Mouse (Mus musculus): ENCODE data around the gene Prdm16. TPM values are rescaled to one million over a fixed set of nuclear protein-coding genes. Genes with fewer than 3 reads are reported as not detected.

Prdm16 gene
- total RNA-seq, 2 experiments from 2014 or later, result 1.4 to 3.7 TPM

- ATAC-seq (replicated peaks; ENCODE audit: poor library complexity, severe bottlenecking), result no peak
Measured at GRCm38 (mm10) chr4:154607724-154608123, 28.9 kb downstream of the Prdm16 start.

GRCm38 (mm10) chr4:154604442-154604830 lies 32.2 kb downstream of the Prdm16 start:
- no peak for ATAC-seq (replicated peaks; ENCODE audit: poor library complexity, severe bottlenecking)

- no peak for ATAC-seq (replicated peaks; ENCODE audit: poor library complexity, severe bottlenecking)
Measured at GRCm38 (mm10) chr4:154603663-154604441, 32.8 kb downstream of the Prdm16 start.

GRCm38 (mm10) chr4:154602409-154602808 lies 34.3 kb downstream of the Prdm16 start:
- no peak for ATAC-seq (replicated peaks; ENCODE audit: poor library complexity, severe bottlenecking)

GRCm38 (mm10) chr4:154601006-154601405 lies 35.7 kb downstream of the Prdm16 start:
- ATAC-seq (replicated peaks; ENCODE audit: poor library complexity, severe bottlenecking), result no peak

GRCm38 (mm10) chr4:154599977-154600376 lies 36.7 kb downstream of the Prdm16 start:
- no peak for ATAC-seq (replicated peaks; ENCODE audit: poor library complexity, severe bottlenecking)

- ATAC-seq (replicated peaks; ENCODE audit: poor library complexity, severe bottlenecking), result no peak
Measured at GRCm38 (mm10) chr4:154598357-154598756, 38.3 kb downstream of the Prdm16 start.

- ATAC-seq (replicated peaks; ENCODE audit: poor library complexity, severe bottlenecking), result no peak
Measured at GRCm38 (mm10) chr4:154596805-154597204, 39.9 kb downstream of the Prdm16 start.

- no peak for ATAC-seq (replicated peaks; ENCODE audit: poor library complexity, severe bottlenecking)
Measured at GRCm38 (mm10) chr4:154594761-154595556, 41.7 kb downstream of the Prdm16 start.

GRCm38 (mm10) chr4:154594116-154594760 lies 42.4 kb downstream of the Prdm16 start:
- ATAC-seq (replicated peaks; ENCODE audit: poor library complexity, severe bottlenecking), result no peak

- no peak for ATAC-seq (replicated peaks; ENCODE audit: poor library complexity, severe bottlenecking)
Measured at GRCm38 (mm10) chr4:154592562-154592961, 44.1 kb downstream of the Prdm16 start.

- ATAC-seq (replicated peaks; ENCODE audit: poor library complexity, severe bottlenecking), result no peak
Measured at GRCm38 (mm10) chr4:154590910-154591309, 45.8 kb downstream of the Prdm16 start.

GRCm38 (mm10) chr4:154586334-154586733 lies 50.3 kb downstream of the Prdm16 start:
- ATAC-seq (replicated peaks; ENCODE audit: poor library complexity, severe bottlenecking), result no peak

- ATAC-seq (replicated peaks; ENCODE audit: poor library complexity, severe bottlenecking), result no peak
Measured at GRCm38 (mm10) chr4:154585779-154586178, 50.9 kb downstream of the Prdm16 start.

- ATAC-seq (replicated peaks; ENCODE audit: poor library complexity, severe bottlenecking), result no peak
Measured at GRCm38 (mm10) chr4:154583712-154584111, 53.0 kb downstream of the Prdm16 start.

- ATAC-seq (replicated peaks; ENCODE audit: poor library complexity, severe bottlenecking), result no peak
Measured at GRCm38 (mm10) chr4:154582607-154583236, 54.0 kb downstream of the Prdm16 start.

- ATAC-seq (replicated peaks; ENCODE audit: poor library complexity, severe bottlenecking), result no peak
Measured at GRCm38 (mm10) chr4:154581261-154581886, 55.3 kb downstream of the Prdm16 start.

- no peak for ATAC-seq (replicated peaks; ENCODE audit: poor library complexity, severe bottlenecking)
Measured at GRCm38 (mm10) chr4:154574208-154574875, 62.3 kb downstream of the Prdm16 start.

- no peak for ATAC-seq (replicated peaks; ENCODE audit: poor library complexity, severe bottlenecking)
Measured at GRCm38 (mm10) chr4:154570451-154570881, 66.2 kb downstream of the Prdm16 start.

All from granulocyte monocyte progenitor cell, adult 5-6 weeks (primary cell).